Mouse (Mus musculus): ENCODE results near the gene Nupr1l. TPM values are rescaled to one million over a fixed set of nuclear protein-coding genes. Genes with fewer than 3 reads are reported as not detected.

The Nupr1l gene
- polyA plus RNA-seq, 1 experiment from 2014 or later, result 3.5 TPM

GRCm38 (mm10) chr5:129952143-129952542 is 43.8 kb downstream of the Nupr1l start:
- Histone ChIP-seq H3K27me3 (replicated peaks; ENCODE audit: low read depth, poor library complexity, severe bottlenecking) (no peaks in the 10 kb centered on the region), H3K4me3 (no peak overlapping the region), H3K27ac (replicated peaks) (no peak overlapping the region), H3K9me3 (no peaks in the 10 kb centered on the region), H3K36me3 (replicated peaks) (peaks cover 28% of the 10 kb centered on the region), H3K4me1 (peaks cover 3% of the 10 kb centered on the region; the same call in 1 of the 2 replicates)
- no peak for DNase-seq (ENCODE audit: low spot score)
- WGBS, result 96% methylated on average over 4 of the region's 4 CpGs

GRCm38 (mm10) chr5:129954473-129955254 is 46.3 kb downstream of the Nupr1l start:
- no peaks in the 10 kb centered on the region for H3K27me3 ChIP-seq (replicated peaks; ENCODE audit: low read depth, poor library complexity, severe bottlenecking)
- H3K27ac ChIP-seq (replicated peaks), result no peak overlapping the region
- H3K4me3 ChIP-seq, result no peak overlapping the region
- 86% methylated on average over 5 of the region's 5 CpGs for WGBS
- DNase-seq (ENCODE audit: low spot score), result no peak
- H3K4me1 ChIP-seq, result peaks cover 3% of the 10 kb centered on the region; the same call in 1 of the 2 replicates
- peaks cover 38% of the 10 kb centered on the region for H3K36me3 ChIP-seq (replicated peaks)
- no peaks in the 10 kb centered on the region for H3K9me3 ChIP-seq

- no peak overlapping the region for H3K4me3 ChIP-seq
- H3K4me1 ChIP-seq, result peaks cover 3% of the 10 kb centered on the region; the same call in 1 of the 2 replicates
- no peaks in the 10 kb centered on the region for H3K27me3 ChIP-seq (replicated peaks; ENCODE audit: low read depth, poor library complexity, severe bottlenecking)
- no peak for DNase-seq (ENCODE audit: low spot score)
- H3K27ac ChIP-seq (replicated peaks), result no peak overlapping the region
- 89% methylated on average over 6 of the region's 6 CpGs for WGBS
- H3K9me3 ChIP-seq, result peaks cover 3% of the 10 kb centered on the region; the same call in 1 of the 2 replicates
- peaks cover 42% of the 10 kb centered on the region for H3K36me3 ChIP-seq (replicated peaks)
Observed at GRCm38 (mm10) chr5:129955792-129956191, 47.5 kb downstream of the Nupr1l start.

GRCm38 (mm10) chr5:129963224-129963623 is 54.9 kb downstream of the Nupr1l start:
- H3K4me1 ChIP-seq, result no peaks in the 10 kb centered on the region
- no peak overlapping the region for H3K4me3 ChIP-seq
- no peak for DNase-seq (ENCODE audit: low spot score)
- H3K27ac ChIP-seq (replicated peaks), result no peak overlapping the region
- H3K27me3 ChIP-seq (replicated peaks; ENCODE audit: low read depth, poor library complexity, severe bottlenecking), result no peaks in the 10 kb centered on the region
- 80% methylated on average over 4 of the region's 4 CpGs for WGBS
- H3K9me3 ChIP-seq, result peaks cover 3% of the 10 kb centered on the region; the same call in 1 of the 2 replicates
- peaks cover 24% of the 10 kb centered on the region for H3K36me3 ChIP-seq (replicated peaks)

Other genes with a start within 250 kb of the Nupr1l start
- 6.5 and 7.3 TPM in 2 replicates for gene Zfp11, start 238.4 kb upstream of the Nupr1l start, polyA plus RNA-seq (2016; fragmentation: Nextera tagmentation; extraction: Ambion mirVana)
- not detected in 2 replicates for gene Sept14, start 200.0 kb upstream of the Nupr1l start, polyA plus RNA-seq (2016; fragmentation: Nextera tagmentation; extraction: Ambion mirVana)
- gene Mrps17, start 193.0 kb upstream of the Nupr1l start, polyA plus RNA-seq (2016; fragmentation: Nextera tagmentation; extraction: Ambion mirVana), result 178 and 186 TPM in 2 replicates
- gene Nipsnap2, start 183.5 kb upstream of the Nupr1l start, polyA plus RNA-seq (2016; fragmentation: Nextera tagmentation; extraction: Ambion mirVana), result 74.2 and 74.8 TPM in 2 replicates
- gene Psph, start 121.1 kb upstream of the Nupr1l start, polyA plus RNA-seq (2016; fragmentation: Nextera tagmentation; extraction: Ambion mirVana), result 35.5 and 38.6 TPM in 2 replicates
- gene Sumf2, start 61.6 kb upstream of the Nupr1l start, polyA plus RNA-seq (2016; fragmentation: Nextera tagmentation; extraction: Ambion mirVana), result 44.3 and 44.9 TPM in 2 replicates
- gene Chchd2, start 21.1 kb upstream of the Nupr1l start, polyA plus RNA-seq (2016; fragmentation: Nextera tagmentation; extraction: Ambion mirVana), result 1,193 and 1,199 TPM in 2 replicates
- gene Zbed5, start 12.8 kb upstream of the Nupr1l start, polyA plus RNA-seq (2016; fragmentation: Nextera tagmentation; extraction: Ambion mirVana), result 7.4 and 7.7 TPM in 2 replicates
- gene Phkg1, start 10.0 kb upstream of the Nupr1l start, polyA plus RNA-seq (2016; fragmentation: Nextera tagmentation; extraction: Ambion mirVana), result 0.11 and 0.19 TPM in 2 replicates
- gene Vkorc1l1, start 33.4 kb downstream of the Nupr1l start, polyA plus RNA-seq (2016; fragmentation: Nextera tagmentation; extraction: Ambion mirVana), result 29.2 and 34.7 TPM in 2 replicates
- 45.3 and 47.7 TPM in 2 replicates for gene Gusb, start 94.5 kb downstream of the Nupr1l start, polyA plus RNA-seq (2016; fragmentation: Nextera tagmentation; extraction: Ambion mirVana)
- gene Asl, start 120.7 kb downstream of the Nupr1l start, polyA plus RNA-seq (2016; fragmentation: Nextera tagmentation; extraction: Ambion mirVana), result 34.2 and 34.8 TPM in 2 replicates
- gene Crcp, start 120.8 kb downstream of the Nupr1l start, polyA plus RNA-seq (2016; fragmentation: Nextera tagmentation; extraction: Ambion mirVana), result 53.3 and 54.4 TPM in 2 replicates
- 52.3 and 55.6 TPM in 2 replicates for gene Tpst1, start 164.8 kb downstream of the Nupr1l start, polyA plus RNA-seq (2016; fragmentation: Nextera tagmentation; extraction: Ambion mirVana)
- 4.7 and 5.1 TPM in 2 replicates for gene Kctd7, start 236.3 kb downstream of the Nupr1l start, polyA plus RNA-seq (2016; fragmentation: Nextera tagmentation; extraction: Ambion mirVana)